Mouse (Mus musculus) cerebellum, postnatal 25 days (tissue): ENCODE data around the gene Aaas.

Experiments used
- DNase-seq, 2 experiments: peaks; one replicate each; pipeline ENCODE4 v3.0.0; 2021; ENCODE audit warnings: mixed read lengths in 2 of 2

Aaas gene

DNA sequence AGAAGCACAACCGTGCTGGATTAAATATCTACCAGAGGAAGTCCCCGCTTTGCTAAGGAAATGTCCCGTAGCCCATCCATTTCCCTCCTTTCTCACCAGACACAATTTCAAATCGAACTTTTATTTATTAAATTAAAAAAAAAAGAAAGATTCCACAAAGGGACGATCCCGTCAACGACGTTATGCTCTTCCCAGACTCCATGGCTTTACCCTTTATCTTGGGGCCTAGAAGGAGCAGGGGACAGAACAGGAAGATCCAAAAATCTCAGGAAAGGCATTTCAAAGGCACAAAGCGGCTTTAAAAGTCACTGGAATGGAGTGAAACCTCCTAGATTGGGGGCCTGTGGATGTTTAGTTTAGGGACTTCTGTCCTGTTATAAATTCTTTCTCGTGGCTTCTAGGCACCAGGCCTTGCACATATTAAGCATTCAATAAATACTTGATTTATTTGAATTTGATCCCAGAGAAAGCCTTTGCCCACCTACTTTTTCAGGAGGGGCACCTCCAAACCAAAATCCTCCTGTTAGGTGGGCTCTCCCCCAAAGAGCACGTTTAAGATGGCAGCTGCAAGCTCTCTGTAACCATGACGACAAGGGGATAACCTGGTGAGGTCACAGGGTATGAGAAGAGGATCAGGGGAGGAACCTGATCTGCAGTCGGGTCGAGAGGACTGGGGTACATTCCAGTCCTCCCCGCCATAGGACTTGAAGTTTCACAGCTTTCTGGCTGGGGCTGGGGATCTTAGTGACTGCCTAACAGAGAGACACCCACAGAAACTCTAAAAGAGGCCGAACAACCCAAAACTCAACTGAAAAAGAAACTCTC is 6.1 kb upstream of the Aaas start:
- DNase-seq, result no peak

DNA sequence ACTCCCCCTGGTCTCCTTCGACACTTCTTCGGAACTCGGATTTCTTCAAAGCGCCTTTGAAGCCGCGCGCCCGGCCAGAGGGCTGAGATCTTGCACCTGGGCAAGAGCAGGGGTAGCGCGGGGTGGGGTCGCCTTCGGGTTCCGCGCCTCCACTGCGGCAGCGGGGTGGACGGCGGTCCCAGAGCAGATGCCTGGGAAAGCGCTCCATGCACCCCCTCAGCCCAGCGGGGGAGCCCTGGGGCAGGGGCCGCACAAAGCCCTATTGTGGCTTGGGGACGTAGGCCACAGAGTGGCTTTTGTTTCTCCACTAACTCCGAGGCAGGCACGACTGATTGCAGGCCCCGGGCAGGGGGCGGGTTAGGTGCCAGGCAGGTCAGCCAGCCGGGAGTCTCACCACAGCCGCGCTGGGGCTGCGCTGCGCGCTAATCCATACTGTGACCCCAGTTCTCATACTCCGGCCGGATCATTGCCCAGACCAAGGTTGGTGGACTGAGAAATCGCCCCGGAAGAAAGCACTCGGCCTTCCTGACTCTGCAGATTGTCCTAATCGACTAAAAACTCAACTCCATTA is 5.4 kb upstream of the Aaas start:
- DNase-seq, result peak; percentile 32 to 46

DNA sequence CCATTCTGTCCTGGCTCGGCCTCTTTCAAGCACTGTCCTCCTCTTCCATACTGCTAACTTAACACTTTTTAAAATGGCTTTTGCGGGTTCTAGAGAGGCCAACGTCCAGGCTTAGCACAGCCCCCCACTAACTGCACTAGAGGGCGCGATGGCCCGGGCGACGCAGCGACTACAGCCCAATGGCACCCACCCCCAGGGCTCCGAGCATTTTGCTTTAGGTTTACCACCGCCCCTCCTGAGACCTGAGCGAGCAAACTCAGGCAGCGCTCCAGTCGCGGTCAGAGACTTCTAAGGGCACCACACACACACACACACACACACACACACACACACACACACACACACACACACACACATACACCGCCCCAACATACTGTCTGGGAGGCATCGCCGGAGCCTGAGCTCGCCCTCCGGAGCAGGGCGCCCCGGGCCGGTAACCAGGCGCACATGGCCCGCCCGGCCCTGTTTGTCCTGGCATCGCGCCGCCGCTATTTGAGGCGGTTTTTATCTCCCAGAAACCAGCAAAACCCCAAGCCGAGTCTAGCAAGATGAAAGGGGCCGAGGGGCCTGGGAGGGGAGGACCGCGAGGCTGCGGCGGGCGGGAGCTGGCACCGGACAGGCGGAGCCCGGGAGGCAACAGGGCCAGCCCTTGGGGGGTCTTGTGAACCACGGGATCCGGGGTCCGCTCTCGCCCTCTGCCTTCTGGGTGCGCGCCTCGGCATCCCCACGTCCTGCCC is 4.7 kb upstream of the Aaas start:
- peak; percentile 50 to 65 for DNase-seq

DNA sequence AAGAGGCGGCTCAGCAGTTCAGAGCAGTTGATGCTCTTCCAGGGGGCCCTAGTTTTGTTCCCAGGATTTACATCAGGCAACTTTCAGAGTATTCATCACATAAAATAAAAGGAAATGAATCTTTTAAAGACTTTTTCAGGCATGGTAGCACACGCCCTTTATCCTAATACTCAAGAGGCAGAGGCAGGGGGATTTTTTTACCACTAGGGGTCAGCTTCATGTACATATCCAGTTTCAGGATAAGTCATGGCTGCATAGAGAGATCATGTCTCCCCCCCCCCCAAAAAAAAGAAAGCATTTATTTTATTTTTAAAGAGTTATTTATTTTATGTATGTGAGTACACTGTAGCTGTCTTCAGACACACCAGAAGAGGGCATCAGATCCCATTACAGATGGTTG is 3.4 kb upstream of the Aaas start:
- DNase-seq, result no peak

DNA sequence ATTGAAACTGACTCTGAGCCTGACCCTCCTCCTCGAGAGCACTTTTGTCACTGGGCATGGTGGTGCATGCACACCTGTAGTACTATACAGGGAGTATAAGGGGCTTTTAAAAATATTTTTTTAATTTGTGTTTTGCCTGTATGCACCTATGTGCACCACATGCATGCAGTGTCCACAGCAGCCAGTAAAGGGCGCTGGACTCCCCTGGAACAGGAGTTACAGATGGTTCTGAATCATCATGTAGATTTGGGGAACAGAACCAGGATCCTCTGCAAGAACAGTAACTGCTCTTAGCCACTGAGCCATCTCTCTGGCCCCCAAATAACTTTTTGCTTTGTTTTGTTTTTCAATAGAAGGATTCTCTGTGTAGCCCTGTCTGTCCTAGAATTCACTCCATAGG is 1.6 kb upstream of the Aaas start:
- no peak for DNase-seq

DNA sequence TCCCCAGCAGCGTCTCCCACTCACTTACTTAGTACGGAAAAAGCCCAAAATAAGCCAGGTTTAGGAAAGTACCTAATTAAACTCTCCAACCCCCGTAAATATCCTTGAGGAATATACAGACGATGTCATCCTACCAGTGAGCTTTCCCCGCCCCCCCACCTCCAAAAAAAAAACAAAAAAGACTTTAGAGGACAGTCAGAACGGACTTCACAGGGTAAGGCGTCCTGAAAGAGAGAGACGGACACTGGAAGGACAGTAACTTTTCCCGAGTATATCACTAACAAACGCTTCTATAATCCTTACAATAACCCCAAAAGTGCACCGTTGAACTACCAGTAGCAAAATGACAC is 346 bp upstream of the Aaas start:
- DNase-seq, result no peak

DNA sequence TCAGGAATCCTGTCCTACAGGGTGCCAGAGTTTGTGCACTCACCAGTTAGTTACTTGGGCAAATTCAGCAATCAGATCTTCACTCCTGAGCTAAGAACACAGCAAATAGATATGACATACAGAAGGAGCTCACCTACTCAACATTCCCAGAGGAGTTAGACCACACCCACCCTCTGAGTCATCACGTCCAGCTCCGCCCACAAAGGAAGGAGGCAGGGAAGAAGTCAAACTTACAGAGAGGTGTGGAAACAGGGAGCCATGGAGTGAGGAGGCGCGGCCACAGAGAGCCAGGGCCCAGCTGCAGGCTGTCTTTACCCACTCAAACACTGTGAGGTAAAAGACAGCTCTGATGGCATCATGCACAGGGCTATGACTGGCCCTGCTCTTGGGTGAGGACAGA is 4.1 kb downstream of the Aaas start:
- DNase-seq, result no peak

DNA sequence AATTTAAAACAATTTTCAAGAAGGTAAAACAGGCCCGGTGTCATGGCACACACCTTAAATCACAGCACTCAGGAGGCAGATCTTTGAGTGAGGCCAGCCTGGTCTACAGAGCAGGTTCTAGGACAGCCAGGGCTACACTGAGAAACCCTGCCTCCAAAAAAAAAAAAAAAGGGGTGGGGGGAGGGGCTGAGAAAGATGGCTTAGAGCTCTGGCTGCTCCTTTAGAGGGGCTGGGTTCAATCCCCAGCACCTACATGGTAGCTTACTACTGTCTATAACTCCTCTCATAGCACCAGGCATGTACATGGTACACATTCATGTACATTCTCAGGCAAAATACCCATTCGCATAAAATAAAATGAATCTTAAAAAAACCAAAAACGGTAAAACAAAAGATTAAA is 6.1 kb downstream of the Aaas start:
- no peak for DNase-seq

DNA sequence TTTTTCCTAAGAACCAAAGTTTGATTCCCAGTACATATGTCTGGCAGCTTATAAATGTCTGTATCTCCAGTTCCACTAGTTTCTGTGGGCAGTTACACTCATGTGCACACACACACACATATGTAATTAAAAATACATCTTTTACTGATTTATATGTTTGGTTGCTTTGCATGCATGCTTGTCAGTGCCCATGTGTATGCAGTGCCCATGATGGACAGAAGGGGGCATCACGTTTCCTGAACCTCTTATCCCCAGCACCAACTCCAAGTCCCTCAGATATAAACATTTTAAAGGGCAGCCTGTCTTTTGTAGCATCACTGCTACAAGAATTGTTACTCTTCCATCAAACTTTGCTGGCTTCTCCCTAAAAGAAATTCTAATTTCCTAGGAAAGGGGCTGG is 9.0 kb downstream of the Aaas start:
- peak in 1 of 2 experiments; percentile 60 for DNase-seq

DNA sequence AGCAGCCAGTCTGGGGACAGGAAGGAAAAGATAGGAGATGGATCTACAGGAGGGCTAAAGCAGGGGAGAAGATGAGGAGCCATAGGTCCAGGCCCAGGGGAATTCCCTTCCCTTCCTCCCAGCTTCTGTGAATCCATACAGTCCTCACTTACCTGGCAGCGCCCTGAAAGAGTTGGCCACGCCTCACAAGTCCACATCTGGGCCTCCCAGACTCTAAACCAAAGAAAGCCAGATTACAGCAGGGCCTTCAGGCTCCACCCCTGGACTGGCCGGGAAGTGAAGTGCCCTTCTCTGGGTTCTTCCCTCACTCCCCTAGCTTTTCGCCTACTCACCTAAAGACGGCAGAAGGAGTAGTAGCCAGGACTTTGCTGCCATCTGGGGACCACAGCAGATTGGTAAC is 11.0 kb downstream of the Aaas start:
- no peak for DNase-seq

DNA sequence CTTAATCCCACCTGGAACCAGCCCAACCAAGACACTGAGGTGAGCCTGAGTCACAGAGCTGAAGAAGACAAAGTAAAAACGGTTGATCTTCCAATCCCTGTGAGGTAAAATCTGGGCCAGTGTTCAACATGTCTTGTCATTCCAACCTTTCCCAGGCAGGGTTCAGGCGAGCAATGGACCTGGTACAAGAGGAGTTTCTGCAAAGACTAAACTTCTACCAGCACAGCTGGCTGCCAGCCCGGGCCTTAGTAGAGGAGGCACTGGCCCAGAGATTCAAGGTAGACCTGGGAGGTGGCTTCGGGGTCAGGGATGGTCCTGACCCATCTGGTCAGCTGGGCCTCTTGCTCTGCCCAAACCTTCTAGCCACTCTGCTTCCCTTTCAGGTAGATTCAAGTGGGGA is 13.6 kb downstream of the Aaas start:
- no peak for DNase-seq

DNA sequence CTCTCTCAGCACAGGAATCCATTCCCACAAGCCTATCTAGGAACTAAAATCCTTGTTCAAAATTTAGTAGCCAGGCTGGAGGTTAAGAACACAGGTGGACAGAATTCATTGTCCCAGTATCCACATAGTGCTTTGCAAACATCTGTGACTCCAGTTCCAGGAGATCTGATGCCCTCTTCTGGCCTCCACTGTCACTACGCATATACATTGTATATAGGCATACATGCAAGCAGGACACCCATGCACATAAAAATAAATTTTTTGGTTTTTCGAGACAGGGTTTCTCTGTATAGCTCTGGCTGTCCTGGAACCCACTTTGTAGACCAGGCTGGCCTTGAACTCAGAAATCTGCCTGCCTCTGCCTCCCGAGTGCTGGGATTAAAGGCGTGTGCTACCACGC is 14.6 kb downstream of the Aaas start:
- DNase-seq, result peak in 1 of 2 experiments; percentile 35

DNA sequence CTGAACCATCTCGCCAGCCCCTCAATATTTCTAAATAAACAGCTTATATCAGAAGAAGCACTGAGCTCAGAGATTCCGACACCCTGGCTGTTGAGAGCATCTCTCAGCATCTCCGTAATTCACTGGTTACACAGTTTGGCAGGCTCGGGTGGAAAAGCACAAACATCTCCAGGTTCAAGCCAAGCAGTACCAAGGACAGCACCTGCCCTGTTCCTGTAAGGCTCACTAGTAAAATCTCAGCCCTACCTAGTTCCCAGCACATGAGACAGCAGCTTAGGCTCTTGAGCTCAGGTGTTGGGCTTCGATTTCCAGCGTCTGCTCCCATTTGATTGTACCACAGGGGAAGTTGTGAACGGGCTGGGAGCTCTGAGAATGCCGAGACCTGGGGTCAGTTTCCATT is 15.3 kb downstream of the Aaas start:
- no peak for DNase-seq

DNA sequence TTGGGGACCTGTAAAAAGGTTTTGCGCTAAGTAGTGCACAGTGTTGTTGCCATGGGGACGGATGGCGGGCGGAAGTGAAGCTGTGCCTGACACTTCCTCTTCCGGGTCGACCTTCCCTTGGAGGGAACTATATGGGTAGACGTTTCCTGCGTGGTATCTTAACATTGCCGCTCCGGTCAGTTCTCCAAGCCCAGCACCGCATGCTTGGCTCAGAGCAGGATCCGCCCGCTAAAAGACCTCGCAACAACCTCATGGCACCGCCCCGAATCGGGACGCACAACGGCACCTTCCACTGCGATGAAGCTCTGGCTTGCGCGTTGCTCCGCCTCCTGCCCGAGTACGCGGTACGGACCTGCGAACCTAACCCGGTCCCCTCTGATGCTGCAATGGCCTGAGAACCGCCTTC is 19.0 kb downstream of the Aaas start, which contains the start of gene Myg1:
Myg1 (plus strand) TSS at position 100 of the 406 bp plus-strand sequence.
- DNase-seq, result peak; percentile 81 to 86

DNA sequence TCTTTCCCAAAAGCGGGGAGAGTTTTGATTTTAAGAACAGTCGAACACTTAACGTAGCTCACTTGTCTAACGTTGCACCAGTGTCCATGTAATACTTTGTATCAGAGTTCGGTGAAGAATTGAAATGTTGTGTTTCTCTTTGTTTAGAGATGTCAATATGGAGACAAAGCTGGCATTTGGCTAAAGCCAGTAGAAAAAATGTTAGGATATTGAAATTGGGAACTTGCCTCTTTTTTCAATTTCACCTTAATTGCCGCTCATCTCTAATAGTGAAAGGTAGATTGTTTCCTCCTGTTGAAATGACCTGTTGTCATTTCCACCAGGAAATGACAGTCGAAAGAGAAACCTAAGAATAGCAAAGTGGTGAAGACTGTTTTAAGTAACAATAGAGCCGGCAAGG is 23.7 kb downstream of the Aaas start:
- DNase-seq, result no peak

DNA sequence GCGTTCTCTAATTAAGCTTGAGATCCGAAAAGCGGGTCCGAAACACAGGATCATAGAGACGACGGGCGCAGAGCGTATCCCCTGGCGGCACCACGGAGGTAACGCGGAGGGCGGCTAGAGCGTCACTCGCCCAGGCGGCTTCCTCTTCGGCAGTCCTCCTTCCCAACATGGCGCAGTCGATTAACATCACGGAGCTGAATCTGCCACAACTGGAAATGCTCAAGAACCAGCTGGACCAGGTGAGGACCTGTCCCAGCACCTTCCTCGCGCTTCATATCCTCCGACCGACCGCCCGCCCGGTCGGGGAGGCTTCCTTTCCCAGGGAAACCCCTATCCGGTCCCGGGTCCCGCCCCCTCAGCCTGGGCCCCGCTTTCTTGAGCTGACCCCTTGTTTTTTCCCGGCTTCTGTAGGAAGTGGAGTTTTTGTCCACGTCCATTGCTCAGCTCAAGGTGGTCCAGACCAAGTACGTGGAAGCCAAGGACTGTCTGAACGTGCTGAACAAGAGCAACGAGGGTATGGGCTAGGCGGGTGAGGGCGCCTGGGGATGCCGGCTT is 24.5 kb downstream of the Aaas start, which contains the start of gene Pfdn5:
Pfdn5 (plus strand) TSS at position 95 of the 555 bp plus-strand sequence.
- peak; percentile 85 to 91 for DNase-seq

DNA sequence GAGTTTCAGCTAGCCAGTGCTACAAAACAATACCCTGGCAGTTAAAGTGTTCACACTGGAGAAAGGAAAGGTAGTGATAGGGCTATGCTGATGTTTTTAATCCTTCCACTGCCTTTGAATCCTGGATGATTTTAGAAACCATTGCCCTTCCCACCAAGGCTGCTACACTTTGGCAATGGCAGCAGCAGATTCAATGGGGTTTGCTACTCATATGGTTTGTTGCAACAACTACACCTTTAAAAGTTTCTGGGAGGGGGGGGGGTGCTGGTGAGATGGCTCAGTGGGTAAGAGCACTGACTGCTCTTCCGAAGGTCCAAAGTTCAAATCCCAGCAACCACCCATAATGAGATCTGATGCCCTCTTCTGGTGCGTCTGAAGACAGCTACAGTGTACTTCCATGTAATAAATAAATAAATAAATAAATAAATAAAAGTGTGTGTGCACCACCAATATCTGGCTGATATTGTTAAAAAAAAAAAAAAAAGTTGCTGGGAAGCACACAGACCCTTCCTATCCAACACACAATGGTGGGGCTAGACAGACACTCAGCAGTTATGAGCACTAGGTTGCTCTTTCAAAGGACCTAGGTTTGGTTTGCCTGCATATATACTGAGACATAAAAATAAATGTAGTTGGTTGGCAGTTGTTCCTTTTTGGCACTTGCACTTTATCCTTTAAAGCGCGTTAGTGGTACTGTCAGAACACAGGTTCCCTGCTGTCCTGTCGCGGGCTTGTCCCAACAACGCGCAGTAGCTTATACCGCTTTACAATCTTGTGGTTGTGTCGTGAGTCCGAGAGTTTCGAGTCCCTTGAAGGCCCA is 25.7 kb downstream of the Aaas start:
- peak; percentile 16 to 22 for DNase-seq

DNA sequence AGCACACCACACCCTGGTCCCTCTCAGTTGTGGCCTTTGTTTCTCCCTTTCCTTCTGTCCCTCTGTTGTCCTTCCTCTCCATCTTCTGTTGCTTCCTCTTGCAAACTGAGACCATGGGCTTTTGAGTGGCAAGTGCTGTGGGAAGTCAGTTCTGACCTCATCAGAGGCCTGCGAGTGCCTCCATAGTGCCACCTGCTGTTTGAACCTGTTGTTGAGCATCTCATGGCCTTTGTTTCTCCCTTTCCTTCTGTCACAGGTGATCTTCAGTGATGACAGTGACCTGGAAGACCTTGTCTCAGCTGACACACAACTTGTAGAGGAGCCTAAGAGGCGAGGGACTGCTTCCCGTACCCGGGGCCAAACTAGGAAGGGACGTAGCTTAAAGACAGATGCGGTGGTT is 34.3 kb downstream of the Aaas start:
- DNase-seq, result peak; percentile 63 to 81

DNA sequence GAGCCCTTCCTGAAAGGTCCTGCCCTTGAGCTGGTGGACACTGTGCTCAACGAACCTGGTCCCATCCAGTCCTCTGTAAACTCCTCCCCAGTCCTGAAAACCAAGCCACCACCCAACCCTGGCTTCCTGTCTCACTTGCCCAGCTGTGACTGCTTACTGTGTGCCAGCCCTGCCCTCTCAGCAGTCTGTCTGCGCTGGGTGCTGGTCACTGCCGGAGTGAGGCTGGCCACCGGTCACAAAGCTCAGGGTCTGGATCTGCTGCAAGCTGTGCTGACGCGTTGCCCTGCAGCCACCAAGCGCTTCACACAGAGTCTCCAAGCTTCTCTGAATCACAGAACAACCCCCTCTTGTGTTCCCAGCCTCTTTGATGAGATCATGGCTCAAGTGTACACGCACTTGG is 35.3 kb downstream of the Aaas start:
- DNase-seq, result no peak

DNA sequence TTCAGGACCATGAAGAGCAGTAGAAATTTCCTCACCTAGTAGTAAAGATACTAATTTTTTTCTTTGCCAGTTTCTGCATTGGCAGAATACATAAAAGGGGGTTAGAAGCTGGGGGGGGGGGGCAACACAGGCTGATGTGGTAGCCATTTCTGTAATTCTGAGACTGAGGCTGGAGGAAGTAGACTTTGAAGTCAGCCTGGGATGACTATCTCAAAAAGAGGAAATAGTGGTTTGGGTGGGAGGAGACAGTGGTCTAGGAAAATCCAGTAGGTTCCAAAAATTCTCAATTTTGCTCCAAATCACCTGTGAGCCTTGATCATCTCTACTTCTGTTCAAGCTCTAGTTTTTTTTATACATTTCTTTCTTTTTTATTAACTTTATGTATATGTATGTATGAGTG is 39.1 kb downstream of the Aaas start:
- no peak for DNase-seq

DNA sequence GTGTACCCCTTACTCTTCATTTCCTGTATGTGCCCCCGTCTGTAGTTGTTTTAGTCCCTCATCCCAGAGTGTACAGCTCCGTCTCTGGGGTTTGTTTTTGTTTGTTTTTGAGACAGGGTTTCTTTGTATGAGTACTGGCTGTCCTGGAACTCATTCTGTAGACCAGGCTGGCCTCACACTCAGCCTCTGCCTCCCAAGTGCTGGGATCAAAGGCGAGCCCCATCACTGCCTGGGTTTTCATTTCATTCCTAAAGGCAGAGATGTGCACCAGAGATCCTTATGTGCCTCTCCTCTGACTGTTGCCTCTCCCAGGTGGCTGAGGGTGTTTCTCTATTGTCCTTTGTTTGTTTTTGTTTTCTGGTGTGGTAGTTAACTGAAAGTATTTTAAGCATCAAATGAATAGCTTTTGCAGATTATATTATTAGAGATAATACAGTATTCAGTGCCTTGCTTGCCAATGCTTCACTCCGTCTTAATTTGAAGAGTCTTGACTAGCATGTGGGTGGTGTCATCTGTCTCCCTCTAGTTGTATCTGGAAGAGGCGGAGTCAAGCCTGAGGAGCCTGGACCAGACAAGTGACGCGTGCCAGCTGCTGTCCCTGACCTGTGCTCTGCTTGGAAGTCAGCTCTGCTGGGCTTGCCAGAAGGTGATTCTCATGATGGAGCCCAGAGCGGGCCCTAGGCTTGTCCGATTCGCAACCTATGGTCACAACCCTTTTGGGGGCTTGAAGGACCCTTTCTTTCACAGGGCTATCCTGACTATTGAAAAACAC is 40.3 kb downstream of the Aaas start:
- DNase-seq, result no peak

DNA sequence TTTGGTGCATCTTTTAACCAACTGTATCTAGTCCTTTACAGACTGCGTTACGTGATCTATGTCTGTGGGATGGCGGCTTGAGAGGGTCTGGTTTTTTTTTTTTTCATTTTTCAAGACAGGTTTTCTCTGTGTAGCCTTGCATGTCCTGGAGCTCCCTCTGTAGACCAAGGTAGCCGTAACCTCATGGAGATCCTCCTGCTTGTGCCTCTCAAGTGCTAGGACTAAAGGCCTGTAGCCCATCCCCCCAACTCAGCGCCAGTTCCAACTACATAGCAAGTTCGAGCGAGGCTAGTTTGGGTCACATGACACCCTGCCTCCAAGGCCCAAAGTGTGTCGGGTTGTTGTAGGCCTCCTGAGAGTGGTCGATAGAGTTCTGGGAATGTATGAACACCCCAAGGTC is 41.9 kb downstream of the Aaas start:
- no peak for DNase-seq
